Mouse (Mus musculus): ENCODE measurements around the gene Gm813.

Gm813 gene

DNA sequence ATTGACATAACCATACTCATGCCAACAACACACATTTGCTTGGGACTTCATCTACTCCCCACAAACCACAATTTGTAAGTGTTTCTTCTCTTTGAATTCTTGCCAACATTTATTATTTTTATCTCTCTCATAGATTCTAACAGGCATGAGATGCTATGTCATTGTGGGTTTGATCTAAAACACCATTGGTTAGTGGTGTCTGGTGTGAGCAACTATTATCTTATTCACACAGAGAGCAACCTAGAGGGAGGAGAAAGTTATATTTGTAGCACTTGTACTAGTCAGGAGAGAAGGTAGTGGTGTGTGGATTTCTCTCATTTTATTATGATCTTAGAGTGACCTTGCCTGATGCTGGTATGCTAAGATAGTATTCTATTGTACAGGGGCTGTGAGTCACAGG, 12.1 kb downstream of the Gm813 start:
- no peak for DNase-seq (ENCODE audit: low spot score)

DNA sequence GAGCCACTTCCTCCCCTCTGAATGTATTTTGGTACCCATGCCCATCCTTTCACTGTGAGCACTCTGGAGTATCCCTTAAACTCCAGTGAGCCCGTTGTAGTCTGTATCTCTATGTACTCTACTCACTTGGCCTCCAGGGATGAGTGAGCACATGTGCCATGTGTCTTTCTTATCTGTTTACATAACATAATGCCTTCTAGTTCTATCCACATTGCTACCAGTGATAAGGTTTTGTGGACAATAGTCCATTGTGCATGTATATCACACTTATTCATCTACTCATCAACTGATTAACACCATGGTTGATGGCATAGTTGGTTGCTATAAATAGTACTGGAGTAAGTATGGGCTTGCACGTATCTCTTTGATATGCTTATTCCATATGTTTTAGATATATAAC, 12.9 kb downstream of the Gm813 start:
- no peak for DNase-seq (ENCODE audit: low spot score)

- DNase-seq (ENCODE audit: low spot score), result no peak
Measured at GRCm38 (mm10) chr16:58600846-58601245, 15.9 kb downstream of the Gm813 start.

GRCm38 (mm10) chr16:58591299-58591698, 25.5 kb downstream of the Gm813 start:
- no peak for DNase-seq (ENCODE audit: low spot score)

GRCm38 (mm10) chr16:58589444-58589843, 27.3 kb downstream of the Gm813 start:
- DNase-seq (ENCODE audit: low spot score), result no peak

DNA sequence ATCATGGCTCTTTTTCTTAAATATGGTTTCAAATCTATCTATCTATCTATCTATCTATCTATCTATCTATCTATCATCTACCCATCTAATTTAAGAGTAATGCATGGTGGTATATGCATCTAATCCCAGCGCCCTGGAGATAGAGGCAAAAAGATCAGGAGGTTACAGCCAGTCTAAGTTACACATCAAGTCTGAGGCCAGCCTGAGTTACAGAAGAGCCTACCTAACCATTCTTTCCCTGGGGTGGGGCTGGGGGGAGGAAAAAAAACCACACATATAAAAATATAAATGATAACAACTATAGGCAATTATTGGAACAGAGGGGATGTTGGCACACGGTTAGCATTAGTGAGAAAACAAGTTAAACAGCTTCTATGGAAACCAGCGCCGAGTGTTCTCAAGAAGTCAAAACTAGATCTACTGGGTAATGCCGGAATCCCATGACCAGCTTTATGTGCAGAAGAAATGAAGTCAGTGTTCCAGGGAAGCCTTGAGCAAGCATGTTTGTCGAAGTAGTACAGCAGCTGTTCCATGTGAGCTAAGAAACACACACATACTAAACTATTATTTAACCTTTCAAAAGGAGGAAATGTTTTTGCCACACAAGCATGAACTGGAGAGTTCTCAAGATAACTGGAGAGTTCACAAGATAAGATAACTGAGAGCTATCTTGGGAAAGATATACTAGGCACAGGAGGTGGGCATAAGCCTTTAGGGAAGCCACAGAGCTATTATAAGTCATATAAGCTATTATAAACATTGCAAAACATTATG, 42.6 kb downstream of the Gm813 start:
- no peak for DNase-seq (ENCODE audit: low spot score)

DNA sequence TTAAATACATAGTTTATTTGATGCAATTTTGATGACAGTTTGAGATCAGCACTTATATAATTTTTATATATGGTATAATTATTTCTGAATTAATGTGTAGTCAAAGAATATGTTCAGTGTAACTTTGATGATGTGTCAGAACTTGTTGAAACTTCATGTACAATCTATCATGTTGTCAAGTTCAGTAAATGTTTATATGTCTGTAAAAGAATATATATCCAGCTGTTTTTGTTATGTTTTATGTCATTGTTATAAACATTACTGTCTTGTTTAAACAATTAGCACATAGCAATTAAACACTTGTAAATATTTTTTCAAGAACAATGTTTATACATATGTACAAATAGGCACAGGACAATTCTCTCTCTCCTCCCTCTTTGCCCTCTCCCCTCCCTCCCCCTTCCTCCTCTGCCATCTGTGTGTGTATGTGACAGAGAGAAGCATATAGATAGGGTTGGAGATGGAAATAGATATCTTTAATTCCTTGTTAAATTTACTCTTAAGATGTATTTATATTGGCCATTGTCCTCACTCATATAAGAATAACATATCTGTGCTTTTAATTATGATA, 46.0 kb downstream of the Gm813 start:
- no peak for DNase-seq (ENCODE audit: low spot score)
